Mouse (Mus musculus) midbrain, embryonic 14.5 days (tissue): ENCODE measurements around the gene Atp7b. TPM values are rescaled to one million over a fixed set of nuclear protein-coding genes. Genes with fewer than 3 reads are reported as not detected.

ENCODE experiments used
- ATAC-seq: fragments of 200-750 bp; cut with Nextera tagmentation; 2 replicates; pipeline ENCODE4 v1.8.0; 2017; ENCODE audit warnings: moderate number of reproducible peaks, moderate library complexity; ENCODE audit not compliant: low FRiP score, low TSS enrichment
- DNase-seq: peaks from one replicate; pipeline ENCODE4 v3.0.0-alpha.2; 2015
- H3K27ac ChIP-seq: fragments of 300-500 bp; sonication (generic); replicated peaks from 2 replicates; pipeline ENCODE4 v1.5.1; 2014; ENCODE audit warnings: mild to moderate bottlenecking, low read depth, low read length, moderate library complexity
- H3K27me3 ChIP-seq: fragments of 300-500 bp; sonication (generic); 2 replicates; pipeline ENCODE4 v1.6.1; 2014; ENCODE audit warnings: low read length, control low read depth, mixed read lengths; ENCODE audit not compliant: control insufficient read depth, insufficient read depth
- H3K36me3 ChIP-seq: fragments of 300-500 bp; sonication (generic); 2 replicates; pipeline ENCODE4 v1.6.1; 2014; ENCODE audit warnings: low read length, control low read depth; ENCODE audit not compliant: control insufficient read depth, insufficient read depth
- H3K4me1 ChIP-seq: fragments of 300-500 bp; sonication (generic); 2 replicates; pipeline ENCODE4 v1.6.1; 2014; ENCODE audit warnings: mild to moderate bottlenecking, antibody characterized with exemption, low read length, control low read depth; ENCODE audit not compliant: control insufficient read depth, insufficient read depth
- H3K4me2 ChIP-seq: fragments of 300-500 bp; sonication (generic); 2 replicates; pipeline ENCODE4 v1.6.1; 2014; ENCODE audit warnings: mild to moderate bottlenecking, low read length, moderate library complexity
- H3K4me3 ChIP-seq: fragments of 300-500 bp; sonication (generic); replicated peaks from 2 replicates; pipeline ENCODE4 v1.5.1; 2014; ENCODE audit warnings: low read depth, low read length
- H3K9ac ChIP-seq: fragments of 300-500 bp; sonication (generic); replicated peaks from 2 replicates; pipeline ENCODE4 v1.6.1; 2014; ENCODE audit warnings: mild to moderate bottlenecking, low read length, moderate library complexity
- H3K9me3 ChIP-seq: fragments of 300-500 bp; sonication (generic); 2 replicates; pipeline ENCODE4 v1.6.1; 2016; ENCODE audit warnings: low read length, control low read depth, mixed read lengths; ENCODE audit not compliant: control insufficient read depth
- WGBS: fragments of 180-500 bp; shearing (Covaris S2); extraction: QIAGEN DNeasy Blood & Tissue Kit; methylation state at CpG from one replicate; pipeline ENCODE4 v1.1.7; 2014; 5-methylcytosine and 5-hydroxymethylcytosine counted together
- polyA plus RNA-seq: library from polyadenylated mRNA; unstranded; fragments of >200 nt; fragmentation: Nextera tagmentation; extraction: Ambion mirVana; gene quantifications from 2 replicates; pipeline ENCODE4 v1.2.1, GENCODE M21; 2014

Atp7b gene
- polyA plus RNA-seq, 1 experiment from 2014 or later, result 1.5 TPM

DNA sequence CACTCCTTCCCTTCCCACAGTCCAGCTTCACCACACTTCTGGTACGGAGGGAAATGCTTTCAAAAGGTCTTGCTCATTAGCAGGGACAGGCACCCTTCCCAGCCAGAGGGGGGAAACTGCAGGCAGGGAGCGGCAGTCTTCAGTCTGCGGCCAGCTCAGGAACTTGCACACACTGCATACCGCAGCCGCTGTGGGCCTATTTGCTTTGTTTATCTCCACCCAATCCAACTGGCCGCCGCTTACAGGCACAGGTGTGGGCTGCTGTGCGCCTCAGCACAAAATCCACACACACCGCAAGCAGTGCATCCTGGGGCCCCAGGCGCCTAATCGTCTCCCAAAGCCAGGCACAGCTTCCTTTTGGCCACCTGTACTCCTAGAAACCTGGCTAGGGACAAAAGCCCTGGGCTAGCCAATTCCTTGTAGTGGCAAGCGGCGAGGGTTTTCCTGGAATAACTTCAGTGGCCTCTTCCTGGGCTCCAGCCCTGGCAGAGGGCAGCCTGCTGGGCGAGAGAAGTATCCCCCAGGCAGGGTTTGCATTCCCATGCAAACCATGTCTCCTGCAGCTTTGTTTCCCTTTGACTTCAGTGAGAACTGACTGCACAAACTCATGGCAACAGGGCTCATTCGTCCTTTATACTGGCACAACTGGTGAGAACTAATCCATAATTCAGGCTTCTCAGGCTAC, 20.5 kb downstream of the Atp7b start:
- peak overlapping the region; percentile 31 for H3K4me2 ChIP-seq
- H3K36me3 ChIP-seq, result no peaks in the 10 kb centered on the region
- H3K9ac ChIP-seq, result no peak overlapping the region; the same call in 1 of the 2 replicates
- no peak for ATAC-seq
- DNase-seq, result peak; percentile 13
- WGBS, result 11% methylated on average over 15 of the region's 15 CpGs
- H3K9me3 ChIP-seq, result no peaks in the 10 kb centered on the region
- H3K27ac ChIP-seq, result no peak overlapping the region
- H3K4me3 ChIP-seq, result no peak overlapping the region
- 0 out of 2 replicates have a peak, but pooled peaks cover 2% of the 10 kb centered on the region for H3K4me1 ChIP-seq
- H3K27me3 ChIP-seq, result no peaks in the 10 kb centered on the region

DNA sequence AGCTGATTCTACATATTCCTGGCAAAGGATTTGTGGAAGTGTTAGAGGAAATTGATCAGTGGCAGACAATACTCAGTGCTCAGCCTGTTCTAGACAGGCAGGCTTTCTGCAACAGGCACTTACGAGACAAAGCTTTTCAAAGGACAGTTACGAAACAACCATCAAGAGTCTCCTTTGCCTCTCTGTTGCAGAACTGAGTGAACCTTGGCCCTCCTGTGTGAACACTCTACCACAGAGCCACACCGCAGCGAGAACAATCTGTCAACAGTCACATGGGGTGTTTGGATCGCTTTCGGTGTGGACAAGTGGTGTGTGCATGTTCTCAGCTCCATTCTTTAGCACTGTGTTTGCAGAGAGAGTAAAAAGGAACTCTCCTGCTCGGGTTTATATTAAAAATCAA, 23.1 kb downstream of the Atp7b start:
- no peak overlapping the region for H3K4me3 ChIP-seq
- 0 out of 2 replicates have a peak, but pooled peaks cover 2% of the 10 kb centered on the region for H3K4me1 ChIP-seq
- no peaks in the 10 kb centered on the region for H3K27me3 ChIP-seq
- H3K36me3 ChIP-seq, result no peaks in the 10 kb centered on the region
- no peak overlapping the region for H3K4me2 ChIP-seq
- 86% methylated on average over 7 of the region's 7 CpGs for WGBS
- no peak overlapping the region for H3K9ac ChIP-seq
- H3K27ac ChIP-seq, result no peak overlapping the region
- H3K9me3 ChIP-seq, result no peaks in the 10 kb centered on the region
- no peak for DNase-seq
- no peak for ATAC-seq

DNA sequence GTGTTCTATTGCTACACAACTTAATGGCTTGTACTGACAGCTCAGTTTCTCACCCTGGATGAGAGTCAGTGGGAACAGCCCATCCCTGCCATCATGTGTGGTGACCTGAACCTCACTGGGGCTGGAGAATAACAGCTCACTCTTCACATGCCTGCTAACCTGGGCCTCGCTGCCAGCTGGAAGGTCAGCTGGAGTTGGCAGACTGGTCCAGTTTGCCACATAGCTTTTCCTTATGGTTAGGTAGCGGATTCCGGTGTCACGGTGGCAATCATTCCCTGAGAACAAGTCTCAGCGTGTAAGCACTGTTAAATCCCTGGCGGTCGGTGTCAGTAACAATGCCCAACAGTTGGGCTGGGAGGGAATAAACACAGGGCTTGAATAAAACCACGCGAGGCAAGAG, 24.0 kb downstream of the Atp7b start:
- Histone ChIP-seq H3K36me3 (no peaks in the 10 kb centered on the region), H3K9me3 (no peaks in the 10 kb centered on the region), H3K27ac (no peak overlapping the region), H3K27me3 (no peaks in the 10 kb centered on the region), H3K4me1 (0 out of 2 replicates have a peak, but pooled peaks cover 2% of the 10 kb centered on the region), H3K9ac (no peak overlapping the region), H3K4me2 (no peak overlapping the region), H3K4me3 (no peak overlapping the region)
- ATAC-seq (no peak), DNase-seq (no peak)
- whole genome bisulfite sequencing, result 88% methylated on average over 9 of the region's 9 CpGs

DNA sequence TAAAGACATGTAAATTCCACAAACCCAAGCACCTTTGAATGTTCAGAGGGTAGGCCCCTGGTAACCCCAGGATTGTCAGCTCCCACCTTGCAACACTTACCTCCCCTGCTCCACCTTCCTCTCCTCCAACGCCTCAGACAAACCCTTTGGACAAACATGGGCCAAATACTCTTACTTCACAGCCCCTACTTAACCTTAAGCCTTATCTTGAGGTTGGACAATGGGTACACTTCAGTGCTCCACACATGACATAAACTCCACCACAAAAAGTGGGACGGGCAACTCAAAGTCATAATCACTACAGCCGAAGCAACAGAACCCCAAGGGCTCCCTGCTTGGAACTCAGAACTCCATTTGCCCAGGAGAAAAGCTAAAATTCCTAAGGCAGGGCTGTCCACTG, 29.1 kb downstream of the Atp7b start:
- ATAC-seq (no peak), DNase-seq (no peak)
- Histone ChIP-seq H3K27me3 (no peaks in the 10 kb centered on the region), H3K27ac (no peak overlapping the region), H3K4me2 (no peak overlapping the region), H3K9ac (no peak overlapping the region), H3K9me3 (no peaks in the 10 kb centered on the region), H3K4me3 (no peak overlapping the region), H3K4me1 (no peaks in the 10 kb centered on the region), H3K36me3 (no peaks in the 10 kb centered on the region)
- WGBS, result 89% methylated on average over 3 of the region's 3 CpGs

DNA sequence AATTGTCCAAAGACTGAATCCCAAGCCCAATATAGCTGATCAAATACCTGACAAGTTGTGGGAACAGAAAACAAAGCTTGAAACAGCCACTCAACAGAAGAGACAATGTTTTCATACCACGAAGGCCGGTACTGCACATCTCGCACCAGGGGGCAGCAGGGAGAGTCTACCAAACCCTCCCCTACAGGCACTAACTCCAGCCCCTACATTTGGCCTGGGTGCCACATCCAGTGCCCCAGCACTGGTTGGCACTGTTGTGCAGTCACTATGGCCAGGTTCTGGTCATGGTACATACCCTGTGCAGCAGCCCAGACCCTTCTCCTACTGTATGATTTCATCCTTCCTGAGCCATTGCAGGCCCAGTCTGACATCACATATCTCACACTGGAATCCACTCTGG, 31.1 kb downstream of the Atp7b start:
- ATAC-seq (no peak), DNase-seq (no peak)
- no peaks in the 10 kb centered on the region for H3K36me3 ChIP-seq
- H3K27me3 ChIP-seq, result no peaks in the 10 kb centered on the region
- no peak overlapping the region for H3K4me3 ChIP-seq
- H3K9ac ChIP-seq, result no peak overlapping the region
- WGBS, result 86% methylated on average over 3 of the region's 3 CpGs
- no peak overlapping the region for H3K4me2 ChIP-seq
- no peaks in the 10 kb centered on the region for H3K4me1 ChIP-seq
- H3K9me3 ChIP-seq, result no peaks in the 10 kb centered on the region
- no peak overlapping the region for H3K27ac ChIP-seq

DNA sequence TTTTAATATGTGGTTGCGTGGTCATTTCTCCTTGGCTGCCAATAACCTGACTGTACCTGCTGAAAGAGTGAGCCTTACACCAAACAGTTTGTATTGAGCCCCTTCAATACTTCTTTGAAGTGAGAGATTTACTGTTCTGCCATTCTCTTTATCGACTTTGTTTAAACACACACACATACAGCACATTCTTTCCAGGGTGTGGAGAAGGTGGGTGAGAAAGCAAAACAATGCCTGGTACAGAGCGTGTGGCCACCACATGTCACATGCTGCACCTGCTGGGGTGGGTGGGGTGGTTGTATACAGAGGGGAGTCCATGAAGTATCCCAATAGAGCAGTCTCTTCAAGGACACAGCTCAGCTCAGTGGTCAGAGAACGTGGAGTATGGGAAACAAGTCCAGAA, 34.9 kb downstream of the Atp7b start:
- H3K4me3 ChIP-seq, result no peak overlapping the region
- WGBS, result 84% methylated on average over 4 of the region's 4 CpGs
- H3K27ac ChIP-seq, result no peak overlapping the region
- H3K36me3 ChIP-seq, result no peaks in the 10 kb centered on the region
- no peak for ATAC-seq
- H3K9ac ChIP-seq, result no peak overlapping the region
- H3K27me3 ChIP-seq, result no peaks in the 10 kb centered on the region
- DNase-seq, result no peak
- H3K9me3 ChIP-seq, result no peaks in the 10 kb centered on the region
- H3K4me1 ChIP-seq, result no peaks in the 10 kb centered on the region
- H3K4me2 ChIP-seq, result no peak overlapping the region

DNA sequence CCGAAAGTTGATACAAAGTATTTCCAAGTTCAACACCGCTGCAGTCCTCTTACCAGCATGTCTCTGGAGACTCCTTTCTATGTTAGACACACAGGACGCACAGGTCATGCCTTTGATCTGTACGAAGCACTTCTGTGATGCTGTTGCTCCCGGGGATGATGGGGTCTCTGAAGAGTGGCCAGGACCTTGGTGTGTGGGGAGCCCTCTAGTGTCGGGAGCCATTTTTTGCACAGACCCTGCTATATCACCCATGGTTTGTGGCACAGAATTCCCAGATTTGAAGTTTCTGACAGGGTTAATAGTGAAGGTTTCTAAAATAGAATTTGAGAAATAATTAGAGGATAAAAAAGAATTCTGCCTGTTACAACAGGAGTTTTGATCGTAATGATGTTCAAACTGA, 37.9 kb downstream of the Atp7b start:
- Histone ChIP-seq H3K4me2 (no peak overlapping the region), H3K9ac (no peak overlapping the region), H3K9me3 (no peaks in the 10 kb centered on the region), H3K4me1 (no peaks in the 10 kb centered on the region), H3K36me3 (no peaks in the 10 kb centered on the region), H3K4me3 (no peak overlapping the region), H3K27ac (no peak overlapping the region), H3K27me3 (no peaks in the 10 kb centered on the region)
- 61% methylated on average over 7 of the region's 7 CpGs for WGBS
- peak; percentile 2 for DNase-seq
- ATAC-seq, result no peak

DNA sequence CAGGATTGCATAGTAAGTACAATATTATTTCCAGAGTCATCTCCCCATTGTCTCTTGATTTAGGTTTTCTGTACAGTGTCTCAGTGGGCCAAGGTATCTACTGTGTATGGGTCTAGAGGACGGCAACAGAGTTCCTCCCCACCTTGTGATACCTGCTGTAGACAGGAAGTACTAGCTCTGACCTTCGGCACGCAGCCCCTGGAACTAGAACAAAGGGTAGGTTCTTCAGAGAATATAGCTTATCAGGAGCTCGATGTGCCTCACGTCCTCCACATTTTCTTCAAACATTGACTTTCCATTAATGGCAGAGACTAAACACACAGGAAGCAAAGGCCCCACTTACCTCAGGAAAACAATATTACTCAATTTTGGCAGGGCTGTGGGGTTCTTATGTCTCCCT, 40.6 kb downstream of the Atp7b start:
- Histone ChIP-seq H3K4me1 (no peaks in the 10 kb centered on the region), H3K27me3 (no peaks in the 10 kb centered on the region), H3K9me3 (no peaks in the 10 kb centered on the region), H3K27ac (no peak overlapping the region), H3K9ac (no peak overlapping the region), H3K4me3 (no peak overlapping the region), H3K36me3 (no peaks in the 10 kb centered on the region), H3K4me2 (no peak overlapping the region)
- ATAC-seq (no peak), DNase-seq (no peak)
- WGBS, result 92% methylated on average over 5 of the region's 5 CpGs

DNA sequence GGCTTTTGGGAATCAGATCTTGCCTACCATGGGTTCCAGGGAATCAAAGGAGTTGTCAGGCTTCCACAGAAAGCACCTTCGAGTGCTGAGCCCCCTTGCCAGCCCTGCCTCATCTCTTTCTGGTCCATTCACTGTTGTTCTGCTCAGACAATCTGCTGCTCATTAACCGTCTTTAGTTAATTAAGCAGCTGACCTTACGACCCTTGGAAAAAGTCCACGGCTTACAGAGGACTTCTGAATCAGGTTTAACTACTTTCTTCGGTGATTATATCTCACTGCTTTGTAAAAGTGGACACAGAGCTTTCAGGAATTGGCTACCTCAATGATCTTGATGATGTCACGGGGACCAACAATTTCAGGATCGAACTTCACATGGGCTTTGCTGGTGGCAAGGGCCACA, 42.4 kb downstream of the Atp7b start:
- ATAC-seq (no peak), DNase-seq (no peak)
- Histone ChIP-seq H3K4me2 (no peak overlapping the region), H3K9me3 (no peaks in the 10 kb centered on the region), H3K9ac (no peak overlapping the region), H3K36me3 (no peaks in the 10 kb centered on the region), H3K4me1 (no peaks in the 10 kb centered on the region), H3K4me3 (no peak overlapping the region), H3K27ac (no peak overlapping the region), H3K27me3 (no peaks in the 10 kb centered on the region)
- WGBS, result 82% methylated on average over 7 of the region's 7 CpGs
